ENCODE assay signal across 9 mouse cellular contexts in the genomic region with DNA sequence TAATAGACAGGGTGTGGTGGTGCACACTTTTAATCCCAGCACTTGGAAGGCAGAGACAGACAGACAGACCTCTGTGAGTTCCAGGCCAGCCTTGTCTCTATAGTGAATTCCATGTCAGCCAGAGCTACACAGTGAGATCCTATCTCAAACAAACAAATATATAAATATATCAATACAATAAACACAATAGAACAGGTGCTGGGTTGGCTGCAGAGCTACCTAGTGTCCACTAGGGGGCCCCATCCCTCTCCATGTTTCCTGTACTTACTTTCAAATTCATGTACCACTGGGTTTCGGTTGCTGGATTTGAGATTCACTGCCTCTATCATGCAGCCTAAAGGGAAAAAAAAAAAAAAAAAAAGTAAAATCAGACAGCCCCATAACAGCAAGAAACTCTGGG. TPM values are rescaled to one million over a fixed set of nuclear protein-coding genes. Genes with fewer than 3 reads are reported as not detected.
DNase-seq lines count a peak whose midpoint lies in the region; ATAC-seq and TF ChIP-seq lines count a peak whose summit lies in the region.
"Had no signal": no experiment of that assay in that cellular context is flagged by ENCODE, and none has a peak within 500 bp of the region (broad histone marks: within the 10 kb centered on the region; RNA-seq: fewer than 3 reads in every experiment).

No protein-coding gene starts in this region.

- DNase-seq in heart, postnatal 0 days (ENCODE audit: low spot score), result peak; percentile 57
- DNase-seq in CD4-positive helper T cell, adult 2 months (ENCODE audit: low read depth, low spot score), result peak; percentile 31
- peak; percentile 70 for DNase-seq in forebrain, embryonic 11.5 days (ENCODE audit: low spot score)
- peak; percentile 48 to 65 for DNase-seq in kidney, postnatal 36 days
- peak; percentile 86 for DNase-seq in midbrain, embryonic 14.5 days
- no peak for DNase-seq in yolk sac, embryonic 10.5 days (ENCODE audit: low spot score)

- H3K4me3 ChIP-seq in heart, postnatal 0 days (ENCODE audit: low read depth, low read length), result no peak overlapping the region
- H3K4me3 ChIP-seq in heart, embryonic 11.5 days (ENCODE audit: low read depth, low read length), result no peak overlapping the region
- no peak overlapping the region for H3K4me3 ChIP-seq in bone marrow, adult 2 months (replicated peaks; ENCODE audit: control insufficient read depth, low read depth, low read length)
- no peak overlapping the region for H3K4me3 ChIP-seq in forebrain, embryonic 11.5 days (ENCODE audit: low read depth, low read length)
- H3K4me3 ChIP-seq in midbrain, embryonic 14.5 days (replicated peaks; ENCODE audit: low read depth, low read length), result no peak overlapping the region
- H3K4me3 ChIP-seq: limb, embryonic 15.5 days had no signal

- no peak overlapping the region for H3K9ac ChIP-seq in heart, postnatal 0 days (replicated peaks; ENCODE audit: low read depth, low read length)
- no peak overlapping the region for H3K9ac ChIP-seq in heart, embryonic 11.5 days (ENCODE audit: low read depth, low read length)
- H3K9ac ChIP-seq in forebrain, embryonic 11.5 days (ENCODE audit: low read length), result no peak overlapping the region
- H3K9ac ChIP-seq in midbrain, embryonic 14.5 days (replicated peaks; ENCODE audit: low read length), result no peak overlapping the region
- H3K9ac ChIP-seq: limb, embryonic 15.5 days had no signal

- TF ChIP-seq POLR2A in bone marrow, adult 2 months (IDR thresholded peaks at IDR 0.05; ENCODE audit: borderline replicate concordance, control insufficient read depth, low read depth, low read length), result no peak

- H3K9me3 ChIP-seq in heart, postnatal 0 days (replicated peaks; ENCODE audit: control insufficient read depth, low read length), result no peaks in the 10 kb centered on the region
- no peaks in the 10 kb centered on the region for H3K9me3 ChIP-seq in heart, embryonic 11.5 days (replicated peaks; ENCODE audit: control insufficient read depth, low read length)
- H3K9me3 ChIP-seq in forebrain, embryonic 11.5 days (ENCODE audit: control insufficient read depth, low read length), result no peaks in the 10 kb centered on the region
- H3K9me3 ChIP-seq in midbrain, embryonic 14.5 days (ENCODE audit: control insufficient read depth, low read length), result no peaks in the 10 kb centered on the region
- H3K9me3 ChIP-seq: limb, embryonic 15.5 days had no signal

- WGBS in heart, postnatal 0 days, result 56% methylated on average over 1 of the region's 1 CpGs
- 59% methylated on average over 1 of the region's 1 CpGs for WGBS in heart, embryonic 11.5 days (ENCODE audit: insufficient replicate concordance)
- WGBS in bone marrow, adult 2 months, result 21% methylated on average over 1 of the region's 1 CpGs
- 64% methylated on average over 1 of the region's 1 CpGs for WGBS in forebrain, embryonic 11.5 days
- 35% methylated on average over 1 of the region's 1 CpGs for WGBS in midbrain, embryonic 14.5 days

- H3K4me1 ChIP-seq in heart, postnatal 0 days (ENCODE audit: control insufficient read depth, insufficient read depth), result peaks cover 21% of the 10 kb centered on the region
- peaks cover 15% of the 10 kb centered on the region for H3K4me1 ChIP-seq in heart, embryonic 11.5 days (ENCODE audit: control insufficient read depth, insufficient read depth, low read length)
- peaks cover 1% of the 10 kb centered on the region; the same call in 1 of the 2 replicates for H3K4me1 ChIP-seq in bone marrow, adult 2 months (ENCODE audit: control insufficient read depth, insufficient read depth, low read length)
- no peaks in the 10 kb centered on the region for H3K4me1 ChIP-seq in forebrain, embryonic 11.5 days (replicated peaks; ENCODE audit: control insufficient read depth, insufficient read depth, low read length)
- H3K4me1 ChIP-seq in midbrain, embryonic 14.5 days (ENCODE audit: control insufficient read depth, insufficient read depth, low read length), result no peaks in the 10 kb centered on the region

- no peaks in the 10 kb centered on the region for H3K27me3 ChIP-seq in heart, postnatal 0 days (ENCODE audit: control insufficient read depth, insufficient read depth, low read length)
- no peaks in the 10 kb centered on the region for H3K27me3 ChIP-seq in heart, embryonic 11.5 days (ENCODE audit: control insufficient read depth, insufficient read depth, low read length)
- H3K27me3 ChIP-seq in forebrain, embryonic 11.5 days (ENCODE audit: control insufficient read depth, insufficient read depth, low read length), result no peaks in the 10 kb centered on the region
- H3K27me3 ChIP-seq in midbrain, embryonic 14.5 days (ENCODE audit: control insufficient read depth, insufficient read depth, low read length), result no peaks in the 10 kb centered on the region
- H3K27me3 ChIP-seq: limb, embryonic 15.5 days had no signal

- peaks cover 37% of the 10 kb centered on the region for H3K36me3 ChIP-seq in heart, postnatal 0 days (replicated peaks; ENCODE audit: control insufficient read depth, insufficient read depth, low read length)
- peaks cover 10% of the 10 kb centered on the region for H3K36me3 ChIP-seq in heart, embryonic 11.5 days (ENCODE audit: control insufficient read depth, insufficient read depth, low read length)
- peaks cover 15% of the 10 kb centered on the region for H3K36me3 ChIP-seq in forebrain, embryonic 11.5 days (ENCODE audit: control insufficient read depth, insufficient read depth, low read length)
- H3K36me3 ChIP-seq in midbrain, embryonic 14.5 days (ENCODE audit: control insufficient read depth, insufficient read depth, low read length), result peaks cover 39% of the 10 kb centered on the region

- ATAC-seq in heart, postnatal 0 days (ENCODE audit: insufficient read depth, low read depth), result no peak
- ATAC-seq in heart, embryonic 11.5 days (replicated peaks; ENCODE audit: insufficient number of reproducible peaks, low FRiP score, low TSS enrichment), result no peak
- no peak; the same call in 1 of the 2 replicates for ATAC-seq in forebrain, embryonic 11.5 days (replicated peaks; ENCODE audit: low FRiP score)
- ATAC-seq in midbrain, embryonic 14.5 days (ENCODE audit: low FRiP score, low TSS enrichment), result no peak; the same call in 1 of the 2 replicates

- TF ChIP-seq EP300 in heart, postnatal 0 days (IDR thresholded peaks at IDR 0.05; ENCODE audit: low read depth), result no peak

- TF ChIP-seq CTCF in heart, postnatal 0 days (IDR thresholded peaks at IDR 0.05; ENCODE audit: low read depth), result peak; percentile 80
- peak; percentile 64 for TF ChIP-seq CTCF in bone marrow, adult 2 months (IDR thresholded peaks at IDR 0.05; ENCODE audit: control insufficient read depth, insufficient read depth, low read length)

- H3K4me2 ChIP-seq in heart, postnatal 0 days (ENCODE audit: low read depth, low read length), result no peak overlapping the region
- no peak overlapping the region for H3K4me2 ChIP-seq in heart, embryonic 11.5 days
- H3K4me2 ChIP-seq in forebrain, embryonic 11.5 days (ENCODE audit: low read depth, low read length, severe bottlenecking), result no peak overlapping the region
- H3K4me2 ChIP-seq in midbrain, embryonic 14.5 days (ENCODE audit: low read length), result no peak overlapping the region
- H3K4me2 ChIP-seq: limb, embryonic 15.5 days had no signal

- no peak overlapping the region for H3K27ac ChIP-seq in heart, postnatal 0 days (ENCODE audit: low read depth)
- no peak overlapping the region for H3K27ac ChIP-seq in heart, embryonic 11.5 days (ENCODE audit: low read depth, low read length)
- H3K27ac ChIP-seq in bone marrow, adult 2 months (ENCODE audit: control insufficient read depth, insufficient read depth, low read depth, low read length, poor library complexity), result no peak overlapping the region
- no peak overlapping the region for H3K27ac ChIP-seq in forebrain, embryonic 11.5 days (ENCODE audit: low read depth, low read length)
- H3K27ac ChIP-seq in midbrain, embryonic 14.5 days (replicated peaks; ENCODE audit: low read depth, low read length), result no peak overlapping the region
- H3K27ac ChIP-seq: limb, embryonic 15.5 days had no signal

RNA-seq across cellular contexts. Expression of gene Jam3, which starts 49.1 kb away (rescaled TPM):
- 16.1 and 28.2 TPM in 2 replicates for total RNA-seq in heart, postnatal 0 days (2014; rRNA removed; ENCODE audit: low replicate concordance)
- polyA plus RNA-seq in heart, postnatal 0 days (2015; fragmentation: Nextera tagmentation; extraction: Ambion mirVana), result 25.5 and 25.7 TPM in 2 replicates
- 50.1 and 56.1 TPM in 2 replicates for polyA plus RNA-seq in heart, embryonic 11.5 days (2014; fragmentation: Nextera tagmentation; extraction: Ambion mirVana)
- 7.3 TPM in 1 of 2 replicates, not detected in the other for polyA plus RNA-seq in bone marrow, adult 2 months (2011; ENCODE audit: insufficient read depth, insufficient read length, low replicate concordance, missing spikeins)
- polyA plus RNA-seq in forebrain, embryonic 11.5 days (2014; fragmentation: Nextera tagmentation; extraction: Ambion mirVana), result 168 and 176 TPM in 2 replicates
- 46.9 and 62.4 TPM in 2 replicates for polyA plus RNA-seq in midbrain, embryonic 14.5 days (2014; fragmentation: Nextera tagmentation; extraction: Ambion mirVana)
